ENCODE assay signal across 21 mouse cellular contexts in the genomic region with DNA sequence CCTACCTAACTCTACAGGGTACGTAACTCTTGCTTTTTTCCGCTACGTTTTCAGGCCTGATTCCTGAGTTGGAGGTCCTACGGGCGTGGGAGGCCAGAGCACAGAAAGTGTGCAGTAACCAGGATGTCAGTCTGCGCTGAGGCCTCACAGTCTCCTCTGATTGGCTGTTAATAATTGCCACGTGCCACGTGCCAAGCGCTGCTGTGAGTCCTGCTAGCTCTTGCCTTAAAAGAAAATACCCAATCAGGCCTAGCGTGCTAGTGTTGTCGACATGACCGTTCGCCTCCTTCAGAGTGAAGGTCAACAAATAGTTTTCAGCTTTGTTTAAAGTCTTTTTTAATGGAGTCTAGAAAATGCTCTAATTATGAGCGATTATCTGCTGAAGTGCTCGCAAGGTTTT. TPM values are rescaled to one million over a fixed set of nuclear protein-coding genes. Genes with fewer than 3 reads are reported as not detected.
"Had no signal": no experiment of that assay in that cellular context is flagged by ENCODE, and none has a peak within 500 bp of the region (broad histone marks: within the 10 kb centered on the region; RNA-seq: fewer than 3 reads in every experiment).

No protein-coding gene starts in this region.

- DNase-seq: kidney, adult 9 months; kidney, postnatal 14 days; liver; lung, adult 18-20 months; lung, postnatal 10 days; lung, postnatal 36 days; midbrain, embryonic 14.5 days; retina, postnatal 1 day; right cerebral cortex, postnatal 25 days; spleen, adult 18-20 months; thymus, postnatal 25 days had no signal

- H3K36me3 ChIP-seq: limb, embryonic 10.5 days; limb, embryonic 13.5 days; liver, embryonic 12.5 days; liver, embryonic 15.5 days; lung, embryonic 15.5 days; midbrain, embryonic 10.5 days; neural tube, embryonic 12.5 days; neural tube, embryonic 15.5 days; stomach, embryonic 15.5 days had no signal

- H3K27me3 ChIP-seq: limb, embryonic 13.5 days; liver, embryonic 15.5 days; lung, embryonic 15.5 days; neural tube, embryonic 12.5 days; neural tube, embryonic 15.5 days; stomach, embryonic 15.5 days had no signal

- H3K9ac ChIP-seq: limb, embryonic 13.5 days; liver, embryonic 12.5 days; liver, embryonic 15.5 days; lung, embryonic 15.5 days; neural tube, embryonic 12.5 days; neural tube, embryonic 15.5 days; stomach, embryonic 15.5 days had no signal

- H3K4me1 ChIP-seq: liver, embryonic 15.5 days; lung, embryonic 15.5 days; midbrain, embryonic 10.5 days; neural tube, embryonic 12.5 days; neural tube, embryonic 15.5 days; stomach, embryonic 15.5 days had no signal

- H3K9me3 ChIP-seq: limb, embryonic 10.5 days; limb, embryonic 13.5 days; liver, embryonic 12.5 days; liver, embryonic 15.5 days; lung, embryonic 15.5 days; megakaryocyte, embryonic 14.5 days; midbrain, embryonic 10.5 days; neural tube, embryonic 12.5 days; neural tube, embryonic 15.5 days; stomach, embryonic 15.5 days had no signal

- H3K4me3 ChIP-seq: limb, embryonic 10.5 days; limb, embryonic 13.5 days; liver, embryonic 12.5 days; liver, embryonic 15.5 days; lung, embryonic 15.5 days; megakaryocyte, embryonic 14.5 days; midbrain, embryonic 10.5 days; neural tube, embryonic 12.5 days; neural tube, embryonic 15.5 days; stomach, embryonic 15.5 days had no signal

- H3K4me2 ChIP-seq: limb, embryonic 13.5 days; liver, embryonic 12.5 days; liver, embryonic 15.5 days; lung, embryonic 15.5 days; neural tube, embryonic 12.5 days; neural tube, embryonic 15.5 days; stomach, embryonic 15.5 days had no signal

- ATAC-seq: liver, embryonic 12.5 days had no signal

- H3K27ac ChIP-seq: limb, embryonic 10.5 days; limb, embryonic 13.5 days; liver, embryonic 12.5 days; liver, embryonic 15.5 days; lung, embryonic 15.5 days; midbrain, embryonic 10.5 days; neural tube, embryonic 12.5 days; neural tube, embryonic 15.5 days; stomach, embryonic 15.5 days had no signal

RNA-seq across cellular contexts. Expression of gene Zfp831, which starts 46.9 kb away (rescaled TPM):
- polyA plus RNA-seq: limb, embryonic 10.5 days; midbrain, embryonic 10.5 days; midbrain, embryonic 14.5 days; neural tube, embryonic 12.5 days had no signal
